Mouse (Mus musculus): ENCODE measurements around the gene Rfx4. TPM values are rescaled to one million over a fixed set of nuclear protein-coding genes. Genes with fewer than 3 reads are reported as not detected.

The Rfx4 gene
- total RNA-seq, 2 experiments from 2014 or later: 0.16 TPM; not detected in 1

GRCm38 (mm10) chr10:84949684-84950010 lies 193.8 kb downstream of the Rfx4 start:
- DNase-seq (ENCODE audit: low spot score in 2 of 2): no peak

- DNase-seq (ENCODE audit: low spot score in 2 of 2): no peak
These were observed 194.5 kb downstream of the Rfx4 start for GRCm38 (mm10) chr10:84950384-84950783.

- no peak for DNase-seq (ENCODE audit: low spot score in 2 of 2)
These were observed 198.4 kb downstream of the Rfx4 start for GRCm38 (mm10) chr10:84954236-84954635.

Other genes with a start within 250 kb of the Rfx4 start
- 10 to 100 TPM; 26.0 to 34.3 TPM for gene Ckap4, start 222.0 kb upstream of the Rfx4 start, total RNA-seq (2021)
- 10 to 100 TPM; 28.1 to 40.9 TPM for gene Tcp11l2, start 179.4 kb upstream of the Rfx4 start, total RNA-seq (2021)
- 10 to 100 TPM; 15.3 to 28.2 TPM for gene Polr3b, start 133.8 kb upstream of the Rfx4 start, total RNA-seq (2021)
- gene Ric8b, start 161.6 kb downstream of the Rfx4 start, total RNA-seq (2021): 10 to 100 TPM; 33.6 to 42.4 TPM